Mouse (Mus musculus) gastrocnemius, adult 2 months (tissue): Measurements from ENCODE around the gene Fam8a1. TPM values are rescaled to one million over a fixed set of nuclear protein-coding genes. Genes with fewer than 3 reads are reported as not detected.

Source experiments
- DNase-seq: peaks from one replicate; pipeline ENCODE4 v3.0.0; 2022
- H3K27ac ChIP-seq: fragments of 200-600 bp; 2 replicates; pipeline ENCODE4 v1.8.1; 2022; ENCODE audit warnings: mild to moderate bottlenecking
- H3K4me3 ChIP-seq: fragments of 200-600 bp; 2 replicates; pipeline ENCODE4 v1.8.1; 2022; ENCODE audit warnings: mild to moderate bottlenecking, moderate library complexity
- CTCF ChIP-seq: fragments of 200-600 bp; IDR thresholded peaks from 2 replicates; pipeline ENCODE4 v1.8.1; 2022; ENCODE audit warnings: antibody characterized with exemption, mild to moderate bottlenecking, moderate library complexity
- intact Hi-C: fragments of 180-260 bp; cut with DNase I; formaldehyde crosslinking; loops from one replicate; pipeline ENCODE4 v1.15.1; 2025
- long read RNA-seq, 2 experiments: library from polyadenylated mRNA; stranded (forward); transcript quantifications; one replicate each; pipeline ENCODE4 v2.0.0; 2021
- total RNA-seq, 2 experiments: library from RNA; stranded (reverse); gene quantifications; 2 replicates each; pipeline ENCODE4 v1.2.3; 2021

Gene Fam8a1
- 10 to 100 TPM; 29.7 to 34.3 TPM for total RNA-seq
- long read RNA-seq, experiment 1, transcript Fam8a1-201 (5 exons, 3,664 nt), result major isoform, 17 of 26 reads
- long read RNA-seq, experiment 1, partial matches to known transcripts, result 0 of 26 reads
- long read RNA-seq, experiment 1, other reads (novel, unspliced or antisense), result 9 of 26 reads
- long read RNA-seq, experiment 2, transcript Fam8a1-201 (5 exons, 3,664 nt), result major isoform, 15 of 19 reads
- long read RNA-seq, experiment 2, partial matches to known transcripts, result 4 of 19 reads
- long read RNA-seq, experiment 2, other reads (novel, unspliced or antisense), result 0 of 19 reads

DNA sequence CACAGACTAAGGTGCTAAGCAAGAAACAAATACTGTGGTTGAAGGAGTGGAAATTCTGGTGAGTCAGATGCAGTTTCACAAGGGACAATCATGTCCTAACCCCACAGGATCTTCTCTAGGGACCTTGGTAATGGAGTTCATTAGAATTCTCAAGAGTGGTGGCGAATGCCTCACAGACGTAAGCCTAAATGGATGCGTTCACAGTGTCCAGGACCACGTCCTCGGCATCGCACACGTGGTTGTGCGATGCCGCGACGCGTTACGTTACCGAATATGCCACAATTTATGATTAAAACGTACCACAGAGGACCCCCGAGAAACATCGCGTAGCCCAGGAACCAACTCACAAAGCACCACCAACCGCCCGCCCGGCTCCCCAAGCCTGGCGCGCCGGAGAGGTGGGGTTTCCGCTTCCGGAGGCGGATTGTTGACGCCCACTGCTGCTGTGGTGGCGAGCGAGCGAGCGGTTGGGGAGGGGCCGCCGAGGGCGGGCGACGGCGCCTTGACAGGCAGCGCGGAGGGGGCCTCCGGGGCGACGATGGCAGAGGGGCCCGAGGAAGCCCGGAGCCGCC is at the start of gene Fam8a1:
TSS of gene Fam8a1 (plus strand) at position 475 of the 572 bp plus-strand sequence.
- Histone ChIP-seq H3K27ac (peak within 1 kb of the TSS; percentile 96), H3K4me3 (peak within 1 kb of the TSS; percentile 91)
- intact Hi-C loops, result loop anchor here (5.0 kb wide), 1 partner anchor 247 kb away; no protein-coding TSS in a partner anchor
- DNase-seq, result peak; percentile 94
- TF ChIP-seq CTCF, result no peak

DNA sequence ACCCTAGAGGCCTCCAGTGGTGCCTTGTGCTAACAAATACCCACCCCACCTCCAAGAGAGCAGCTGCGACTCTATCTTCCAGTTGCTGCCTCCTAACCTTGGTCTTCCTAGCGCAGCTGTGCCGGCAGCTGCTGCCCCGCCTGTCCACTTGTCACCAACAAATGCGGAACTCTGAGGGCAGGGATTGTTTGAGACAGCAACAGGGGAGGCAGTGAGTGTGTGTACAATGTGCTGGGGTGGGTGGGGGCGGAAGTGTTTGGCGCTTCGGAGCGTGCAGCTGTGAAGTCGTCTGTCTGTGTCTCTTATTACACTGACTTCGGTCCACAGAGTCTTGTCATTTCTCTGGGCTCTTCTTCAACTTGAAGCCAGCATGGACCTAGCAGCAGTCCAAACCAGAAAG is 49.7 kb upstream of the Fam8a1 start:
- intact Hi-C loops, result no loop called here
- H3K27ac ChIP-seq, result peak overlapping the region; percentile 57
- TF ChIP-seq CTCF, result no peak
- H3K4me3 ChIP-seq, result peak overlapping the region; percentile 26; the same call in 1 of the 2 replicates
- peak; percentile 60 for DNase-seq

DNA sequence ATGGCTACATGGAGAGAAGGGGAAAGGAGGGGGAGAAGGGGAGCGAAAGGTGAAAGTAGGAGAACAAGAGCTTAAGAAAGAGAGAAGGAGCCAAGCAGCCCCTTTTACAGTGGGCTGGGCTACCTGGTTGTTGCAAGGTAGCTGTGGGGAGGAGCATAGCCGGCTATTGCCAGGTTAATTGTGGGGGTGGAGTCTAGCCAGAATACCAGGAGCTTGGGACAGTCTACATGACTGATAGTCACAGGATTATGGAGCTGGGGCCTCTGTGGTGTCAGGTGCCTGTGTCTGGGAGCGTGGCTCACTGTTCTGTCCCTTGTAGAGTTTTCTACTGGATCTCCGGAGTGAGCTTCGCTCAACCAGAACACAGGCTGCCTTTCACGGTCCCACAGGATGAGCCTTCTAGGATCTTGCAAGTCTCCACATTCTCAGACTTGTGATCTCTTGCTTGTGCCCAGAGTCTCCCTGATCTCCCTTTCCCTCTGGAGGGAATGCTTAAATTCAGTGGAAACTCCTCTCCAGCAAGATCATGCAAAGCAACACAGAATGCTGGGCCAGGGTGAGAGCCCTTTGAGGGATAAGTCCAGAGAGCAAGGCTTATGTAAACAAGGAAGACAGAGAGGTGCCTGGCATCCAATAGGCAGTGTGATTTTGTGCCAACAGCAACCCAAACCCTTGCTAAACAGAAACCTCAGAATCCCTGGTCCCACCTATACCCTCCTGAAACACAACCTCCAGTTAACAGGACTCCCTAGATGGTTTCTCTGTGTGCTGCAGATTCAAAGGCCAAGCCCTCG is 48.2 kb upstream of the Fam8a1 start:
- DNase-seq, result no peak
- H3K27ac ChIP-seq, result no peak overlapping the region
- intact Hi-C loops, result no loop called here
- no peak overlapping the region for H3K4me3 ChIP-seq
- TF ChIP-seq CTCF, result no peak

DNA sequence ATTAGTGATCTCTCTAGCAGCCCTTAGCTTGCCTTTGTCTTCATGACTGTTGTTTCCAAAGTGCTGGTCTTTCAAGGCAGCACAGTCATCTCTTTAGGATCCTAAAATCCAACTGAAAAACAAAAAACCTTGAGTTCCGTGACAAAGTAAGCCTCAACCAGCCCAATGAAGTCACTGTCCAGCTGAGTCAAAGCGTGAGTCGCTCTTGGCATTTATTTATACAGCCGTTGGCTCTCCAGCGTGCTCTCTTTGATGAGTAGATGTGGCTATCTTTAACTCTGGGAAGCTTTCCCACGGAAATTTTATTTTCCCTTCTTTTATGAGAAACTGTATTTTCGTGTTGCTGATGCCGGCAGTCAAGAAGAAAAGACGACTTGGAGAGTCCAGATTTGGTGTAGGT is 42.7 kb upstream of the Fam8a1 start:
- TF ChIP-seq CTCF, result no peak
- Histone ChIP-seq H3K4me3 (no peak overlapping the region), H3K27ac (peak overlapping the region; percentile 76)
- DNase-seq, result no peak
- intact Hi-C loops, result no loop called here

DNA sequence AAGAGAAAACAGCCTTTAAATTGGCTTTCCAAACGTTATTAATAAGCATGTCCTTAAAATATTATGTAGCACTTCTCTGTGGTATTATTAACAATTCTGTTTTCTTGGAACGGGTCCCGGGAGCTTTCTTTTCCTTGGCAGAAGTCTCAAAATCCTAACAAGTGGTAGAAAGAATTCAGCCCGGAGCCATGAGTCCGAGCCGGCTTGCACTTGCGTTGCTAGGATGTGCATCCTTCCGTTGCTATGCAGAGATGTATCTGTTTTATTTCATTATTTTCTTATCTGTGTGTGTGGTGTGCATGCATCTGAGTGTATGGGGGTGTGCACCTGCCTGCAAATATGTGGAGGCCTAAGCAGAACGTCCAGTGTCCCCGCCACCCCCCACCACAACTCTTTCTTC is 41.5 kb upstream of the Fam8a1 start:
- H3K4me3 ChIP-seq, result no peak overlapping the region
- intact Hi-C loops, result no loop called here
- no peak for TF ChIP-seq CTCF
- DNase-seq, result no peak
- peak overlapping the region; percentile 76 for H3K27ac ChIP-seq

DNA sequence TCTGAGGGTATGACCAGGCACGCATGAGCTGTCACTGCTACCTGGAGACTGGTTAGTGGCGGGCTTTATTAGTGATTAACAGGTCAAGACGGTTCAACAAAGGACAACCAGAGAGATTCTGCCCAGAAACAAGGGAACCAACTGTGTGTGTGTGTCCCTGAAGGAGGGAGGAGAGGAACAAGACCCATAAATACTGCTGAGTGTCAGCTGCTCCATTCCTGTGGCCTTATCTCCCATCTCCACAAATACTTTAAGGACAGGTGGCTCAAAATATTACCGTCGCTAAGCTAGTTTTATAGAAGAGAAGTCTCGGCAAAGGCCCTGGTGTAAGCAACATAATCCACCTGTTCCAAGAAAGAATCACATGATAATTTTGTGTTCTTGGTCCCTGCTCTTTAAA is 39.9 kb upstream of the Fam8a1 start:
- TF ChIP-seq CTCF, result no peak
- DNase-seq, result no peak
- H3K27ac ChIP-seq, result peak overlapping the region; percentile 76
- no peak overlapping the region for H3K4me3 ChIP-seq
- intact Hi-C loops, result no loop called here

DNA sequence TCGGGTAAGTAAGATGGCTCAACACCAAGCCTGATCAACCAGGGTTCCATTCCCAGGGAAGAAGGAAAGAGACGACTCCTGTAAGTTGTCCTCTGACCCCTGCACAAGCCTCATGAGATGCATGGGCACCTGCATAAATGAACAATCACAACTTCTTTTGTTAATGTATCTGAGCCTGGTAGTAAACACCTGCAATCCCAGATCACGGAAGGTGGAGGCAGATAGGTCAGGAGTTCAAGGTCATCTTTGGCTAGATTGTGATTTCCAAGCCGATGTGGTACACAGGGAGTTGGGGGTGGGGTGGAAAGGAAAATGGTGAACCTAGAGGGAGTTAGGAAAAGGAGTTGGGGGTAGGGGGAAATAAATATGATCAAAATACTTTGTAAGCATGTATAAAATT is 36.5 kb upstream of the Fam8a1 start:
- TF ChIP-seq CTCF, result no peak
- no peak overlapping the region for H3K4me3 ChIP-seq
- intact Hi-C loops, result no loop called here
- no peak overlapping the region for H3K27ac ChIP-seq
- DNase-seq, result no peak

DNA sequence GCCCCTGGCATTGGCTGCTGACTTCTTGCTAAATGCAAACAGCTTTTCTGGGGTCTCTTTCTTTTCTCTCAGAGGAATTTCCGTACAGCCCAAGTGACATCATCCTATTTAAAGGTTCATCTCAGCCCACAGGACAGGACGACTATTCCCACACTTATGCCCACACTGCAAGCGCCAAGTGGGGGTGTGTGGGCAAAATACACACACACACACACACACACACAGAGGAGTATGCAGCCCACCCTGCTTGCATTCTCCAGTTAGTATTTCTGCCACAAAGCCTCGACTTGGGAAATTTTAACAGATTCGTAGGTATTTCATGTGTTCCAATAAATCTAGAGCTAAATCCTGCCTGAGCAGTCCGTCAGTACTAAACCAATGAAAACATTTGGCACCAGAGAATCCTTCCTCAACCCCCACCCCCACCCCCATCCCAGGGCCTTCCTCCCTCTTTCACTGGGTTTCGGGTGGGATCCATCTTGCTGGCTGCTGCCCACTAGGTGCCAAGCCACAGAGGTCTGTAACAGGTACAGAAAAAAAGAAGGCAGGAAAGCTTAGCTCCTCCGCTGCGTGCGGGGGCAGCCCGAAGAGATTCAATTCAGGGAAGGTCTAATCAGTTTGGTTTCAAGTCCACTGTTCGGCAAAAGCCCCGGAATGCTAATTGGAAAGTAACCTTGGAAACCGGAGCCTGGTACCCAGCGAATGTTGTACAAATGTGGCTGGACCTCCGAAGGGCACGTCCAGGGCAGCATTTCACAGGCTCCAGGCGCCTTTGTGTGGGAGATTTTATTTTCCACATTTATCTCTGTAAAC is 35.8 kb upstream of the Fam8a1 start:
- intact Hi-C loops, result no loop called here
- DNase-seq, result no peak
- Histone ChIP-seq H3K27ac (no peak overlapping the region), H3K4me3 (no peak overlapping the region)
- TF ChIP-seq CTCF, result no peak

DNA sequence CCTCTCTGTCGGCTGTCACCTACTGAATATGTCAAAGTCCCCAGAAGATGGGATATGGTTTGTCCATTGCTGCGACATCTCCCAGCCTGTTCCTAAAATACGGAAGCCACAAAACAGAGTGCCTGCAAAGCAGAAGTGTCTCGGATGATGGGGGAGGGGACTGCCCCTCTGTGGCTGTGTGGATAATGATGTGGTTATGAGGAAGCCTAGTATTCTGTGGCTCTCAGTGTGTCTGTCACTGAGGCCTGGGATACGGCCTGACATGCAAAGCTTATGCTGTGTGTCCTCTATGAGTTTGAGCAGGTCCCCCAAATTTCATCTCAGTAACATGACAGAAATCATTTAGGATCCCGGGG is 35.2 kb upstream of the Fam8a1 start:
- no peak for TF ChIP-seq CTCF
- Histone ChIP-seq H3K4me3 (no peak overlapping the region), H3K27ac (no peak overlapping the region)
- intact Hi-C loops, result no loop called here
- no peak for DNase-seq

DNA sequence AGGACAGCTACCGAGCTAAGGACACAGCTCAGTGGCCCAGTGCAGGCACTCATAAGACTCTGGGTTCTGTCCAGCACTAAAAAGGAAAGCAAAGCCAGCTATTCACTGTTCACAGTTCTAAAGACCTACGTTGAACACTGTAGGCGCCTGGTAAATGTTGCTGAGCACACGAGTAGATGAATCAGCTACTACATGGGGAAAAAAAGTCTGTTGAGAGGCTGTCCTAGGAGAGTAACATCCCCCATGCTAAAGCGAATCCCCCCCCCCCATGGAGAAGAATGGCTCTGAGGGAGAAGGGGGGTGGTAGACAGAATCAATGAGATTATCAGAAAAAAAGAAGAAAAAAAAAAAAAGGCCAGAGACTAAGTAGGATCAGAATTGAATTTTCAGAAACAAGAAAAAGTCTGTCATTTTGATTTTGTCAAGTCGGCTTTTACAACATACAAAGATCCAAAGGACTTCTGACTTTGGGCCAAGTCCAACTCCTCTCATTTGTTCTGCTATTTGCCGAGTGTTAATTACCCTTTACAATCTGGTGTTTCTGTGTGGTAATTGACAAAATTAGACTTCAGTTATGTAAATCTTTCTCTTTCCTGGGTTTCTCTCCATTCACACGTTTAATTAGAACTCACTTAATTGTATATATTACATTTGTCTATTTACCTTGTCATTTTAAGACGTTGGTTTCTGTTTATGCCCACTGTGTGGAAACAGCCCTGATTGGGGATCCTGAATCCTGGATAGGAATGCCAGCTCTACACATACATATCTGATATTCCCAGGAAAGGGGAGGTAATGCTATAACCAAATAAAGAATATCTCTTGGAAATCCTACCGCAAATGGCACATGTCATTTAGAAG is 28.5 kb upstream of the Fam8a1 start:
- intact Hi-C loops, result no loop called here
- no peak for DNase-seq
- TF ChIP-seq CTCF, result no peak
- Histone ChIP-seq H3K4me3 (no peak overlapping the region), H3K27ac (no peak overlapping the region)

DNA sequence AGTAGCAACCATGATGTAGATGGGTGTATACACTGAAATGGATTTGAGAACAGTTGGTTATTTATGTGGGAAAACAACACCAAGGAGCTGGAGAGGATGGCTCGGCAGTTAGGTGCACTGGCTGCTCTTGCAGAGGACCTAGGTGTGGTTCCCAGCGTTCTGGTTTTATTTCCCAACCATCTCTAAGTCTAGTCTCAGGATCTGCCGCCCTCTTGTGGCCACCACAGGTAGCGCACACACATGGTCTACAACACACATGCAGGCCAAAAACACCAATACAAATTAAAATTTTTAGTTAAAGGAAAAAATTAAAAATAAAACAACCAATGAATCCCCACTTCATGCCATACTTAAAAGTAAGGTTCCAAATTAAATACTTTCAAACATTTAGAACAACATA is 27.0 kb upstream of the Fam8a1 start:
- DNase-seq, result no peak
- Histone ChIP-seq H3K27ac (no peak overlapping the region), H3K4me3 (no peak overlapping the region)
- peak; percentile 64 for TF ChIP-seq CTCF
- intact Hi-C loops, result no loop called here

DNA sequence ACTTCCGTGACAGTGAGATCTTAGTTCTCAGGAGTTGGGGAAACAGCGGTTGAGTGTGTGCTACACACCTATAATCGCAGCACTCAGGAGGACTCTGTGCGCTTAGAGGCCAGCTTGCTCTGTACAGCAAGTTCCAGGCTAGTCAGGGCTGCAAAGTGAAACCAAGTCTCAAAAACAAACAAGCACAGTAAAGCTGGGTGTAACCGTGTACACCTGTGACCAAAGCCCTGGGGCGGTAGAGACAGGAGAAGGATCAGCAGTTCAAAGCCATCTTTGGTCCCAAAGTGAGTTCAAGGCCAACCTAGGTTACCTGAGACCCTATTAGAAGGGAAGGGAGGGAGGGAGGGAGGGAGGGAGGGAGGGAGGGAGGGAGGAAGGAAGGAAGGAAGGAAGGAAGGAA is 25.1 kb upstream of the Fam8a1 start:
- no peak overlapping the region for H3K27ac ChIP-seq
- H3K4me3 ChIP-seq, result no peak overlapping the region
- intact Hi-C loops, result no loop called here
- no peak for DNase-seq
- no peak for TF ChIP-seq CTCF
